Mouse (Mus musculus) heart, adult 2 months (tissue): ENCODE measurements around the gene St7.

ENCODE experiments used
- CTCF ChIP-seq: fragments of 200-600 bp; IDR thresholded peaks from 2 replicates; pipeline ENCODE4 v1.8.1; 2022; ENCODE audit warnings: antibody characterized with exemption, mild to moderate bottlenecking, moderate library complexity
- EP300 ChIP-seq: fragments of 200-500 bp; IDR thresholded peaks from 2 replicates; pipeline ENCODE4 v1.6.1; 2011; ENCODE audit warnings: low read depth, low read length, control low read depth; ENCODE audit not compliant: insufficient read depth
- POLR2A ChIP-seq: fragments of 200-500 bp; IDR thresholded peaks from 2 replicates; pipeline ENCODE4 v1.6.1; 2011; ENCODE audit warnings: mild to moderate bottlenecking, low read depth, low read length, control low read depth; ENCODE audit not compliant: insufficient read depth

DNA sequence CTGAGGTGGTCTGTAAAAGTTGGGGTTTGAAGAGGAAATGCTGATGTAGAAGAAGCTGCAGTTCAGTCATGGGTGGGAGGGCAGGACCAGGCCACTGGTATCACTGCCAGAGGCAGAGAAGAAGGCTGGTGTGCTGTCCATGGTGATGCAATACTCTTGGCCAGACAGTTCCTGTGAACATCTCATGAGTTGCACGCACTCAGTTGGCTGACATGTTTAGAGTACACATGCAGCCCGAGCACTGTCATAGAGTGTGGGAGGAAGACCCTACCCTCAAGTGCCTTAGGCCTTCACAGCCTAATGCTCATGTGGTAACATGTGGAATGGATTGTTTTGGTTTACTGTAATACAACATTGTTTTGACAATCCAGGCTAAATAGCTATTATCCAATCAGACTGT, 238.5 kb downstream of the St7 start:
- TF ChIP-seq EP300: no peak
- no peak for TF ChIP-seq CTCF
- no peak for TF ChIP-seq POLR2A
